Mouse (Mus musculus): ENCODE results near the gene BC004004. TPM values are rescaled to one million over a fixed set of nuclear protein-coding genes. Genes with fewer than 3 reads are reported as not detected.
"Not testable (repeated sequence)": the region's sequence is repeated elsewhere in the genome, so short reads cannot be mapped to it uniquely, and the experiment has no call there.

The BC004004 gene
- polyA plus RNA-seq, 1 experiment from 2014 or later = 73.7 TPM

GRCm38 (mm10) chr17:29345272-29345671 lies 76.7 kb downstream of the BC004004 start:
- peaks cover 43% of the 10 kb centered on the region for H3K4me1 ChIP-seq
- peak overlapping the region; percentile 75 for H3K4me2 ChIP-seq (replicated peaks)
- no peak overlapping the region for H3K4me3 ChIP-seq
- H3K27me3 ChIP-seq = no peaks in the 10 kb centered on the region
- WGBS = 96% methylated on average over 12 of the region's 12 CpGs
- H3K9ac ChIP-seq (replicated peaks) = no peak overlapping the region
- peaks cover 29% of the 10 kb centered on the region for H3K36me3 ChIP-seq
- no peak overlapping the region for H3K27ac ChIP-seq (replicated peaks)
- no peak for ATAC-seq (ENCODE audit: low FRiP score, low read depth)
- H3K9me3 ChIP-seq = no peaks in the 10 kb centered on the region

DNA sequence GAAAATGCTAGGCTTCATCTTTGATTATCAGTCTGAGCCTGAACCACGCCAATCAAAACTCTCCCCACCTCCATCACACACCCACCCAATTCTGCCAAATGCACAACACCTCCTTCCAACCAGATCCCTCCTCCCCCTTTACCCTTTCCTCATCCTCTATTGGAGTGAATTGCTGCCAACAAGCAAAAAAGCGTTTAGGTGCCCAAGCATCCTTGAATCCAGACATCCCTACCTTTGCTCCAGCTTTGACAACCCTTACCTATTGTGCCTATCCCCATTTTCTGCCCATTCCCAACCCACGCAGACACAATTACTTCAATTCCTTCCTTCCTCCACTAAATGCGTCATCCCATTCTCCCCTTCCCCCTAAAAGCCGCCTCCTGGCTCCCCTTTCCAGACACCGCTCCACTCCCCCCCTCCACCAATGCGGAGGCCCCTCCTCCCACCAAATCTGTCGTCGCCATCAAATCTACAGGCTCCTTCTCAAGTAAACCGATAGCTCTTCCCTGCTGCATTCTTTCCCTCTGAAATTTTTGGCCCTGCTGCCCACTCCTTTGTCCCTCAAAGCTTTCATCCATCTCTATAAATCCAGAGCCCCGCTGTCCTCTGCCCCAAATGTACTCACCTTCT lies 78.0 kb downstream of the BC004004 start:
- no peak for ATAC-seq (ENCODE audit: low FRiP score, low read depth)
- Histone ChIP-seq H3K4me1 (peaks cover 38% of the 10 kb centered on the region), H3K4me3 (peak overlapping the region; percentile 97), H3K9ac (replicated peaks) (peak overlapping the region; percentile 97), H3K4me2 (replicated peaks) (peak overlapping the region; percentile 75), H3K27ac (replicated peaks) (peak overlapping the region; percentile 89), H3K9me3 (no peaks in the 10 kb centered on the region), H3K27me3 (no peaks in the 10 kb centered on the region), H3K36me3 (peaks cover 19% of the 10 kb centered on the region)
- WGBS = 7% methylated on average over 11 of the region's 11 CpGs

DNA sequence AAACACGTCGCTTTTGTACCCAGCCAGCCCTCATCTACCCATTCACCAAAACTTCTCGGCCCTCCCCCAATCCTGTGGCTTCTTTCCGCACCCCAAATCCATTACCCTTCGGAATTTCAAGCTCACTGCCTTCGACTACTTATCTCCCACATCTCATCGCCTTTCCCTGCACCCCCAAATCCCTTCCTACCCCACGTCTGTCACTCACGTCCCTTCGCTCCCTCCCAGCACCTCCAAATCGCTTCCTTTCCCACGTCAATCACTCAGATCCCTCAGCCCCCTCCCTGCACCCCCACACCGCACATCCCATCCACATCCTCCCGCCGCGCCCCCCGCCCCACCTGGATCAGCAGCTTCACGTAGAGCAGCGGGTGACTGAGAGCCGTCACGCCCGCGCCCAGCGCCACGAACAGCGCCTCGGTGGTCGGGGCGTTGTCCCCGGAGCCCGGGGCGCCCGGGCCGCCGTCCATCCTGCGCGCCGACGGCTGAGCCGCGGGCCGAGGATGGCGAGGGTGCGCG lies 78.6 kb downstream of the BC004004 start:
- Histone ChIP-seq H3K27me3 (no peaks in the 10 kb centered on the region), H3K36me3 (peaks cover 19% of the 10 kb centered on the region), H3K9ac (replicated peaks) (peak overlapping the region; percentile 97), H3K4me2 (replicated peaks) (peak overlapping the region; percentile 75), H3K9me3 (no peaks in the 10 kb centered on the region), H3K4me3 (peak overlapping the region; percentile 97), H3K4me1 (peaks cover 32% of the 10 kb centered on the region), H3K27ac (replicated peaks) (peak overlapping the region; percentile 89)
- under 1% methylated on average over 45 of the region's 45 CpGs for WGBS
- peak; percentile 50; the same call in 1 of the 2 replicates for ATAC-seq (ENCODE audit: low FRiP score, low read depth)

DNA sequence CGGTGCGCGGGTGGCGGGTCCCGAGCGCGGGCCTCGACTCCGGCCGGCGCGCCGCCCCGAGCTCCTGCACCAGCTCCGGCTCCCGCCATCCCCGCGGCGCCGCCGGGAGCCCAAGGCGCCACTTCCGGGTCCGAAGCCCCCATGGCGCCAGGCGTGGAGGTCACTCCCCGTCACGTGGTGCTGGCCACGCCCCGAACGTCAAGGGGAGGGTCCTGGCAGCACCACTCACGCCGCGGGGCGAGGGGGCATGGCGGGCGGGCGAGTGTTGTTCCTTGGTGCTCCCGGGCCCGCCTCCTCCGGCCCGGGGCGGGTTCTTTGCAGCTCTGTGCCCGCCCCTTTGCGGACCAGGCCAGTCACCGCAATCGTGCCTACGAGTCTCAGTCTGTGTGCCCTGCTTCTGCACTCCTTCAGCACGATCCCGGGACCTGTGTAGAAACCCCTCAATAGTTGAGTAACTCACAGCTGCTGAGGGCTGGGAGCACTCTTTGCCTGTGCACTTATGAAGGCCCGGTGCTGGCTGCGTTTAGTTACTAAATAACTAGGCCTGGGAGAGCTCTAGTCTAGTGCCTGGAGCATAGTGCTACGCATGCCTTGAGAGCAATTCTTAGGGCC lies 79.2 kb downstream of the BC004004 start, which contains the start of gene Mtch1:
TSS of gene Mtch1 (minus strand) at position 290 of the 612 bp plus-strand sequence.
- H3K27me3 ChIP-seq = no peaks in the 10 kb centered on the region
- H3K4me2 ChIP-seq (replicated peaks) = peak within 1 kb of the TSS; percentile 75
- H3K9ac ChIP-seq (replicated peaks) = peak within 1 kb of the TSS; percentile 97
- WGBS = 1% methylated on average over 52 of the region's 53 CpGs
- H3K4me1 ChIP-seq = peaks cover 27% of the 10 kb centered on the region
- no peaks in the 10 kb centered on the region for H3K9me3 ChIP-seq
- H3K27ac ChIP-seq (replicated peaks) = peak within 1 kb of the TSS; percentile 89
- peak within 1 kb of the TSS; percentile 97 for H3K4me3 ChIP-seq
- peak; percentile 95 for ATAC-seq (ENCODE audit: low FRiP score, low read depth)
- H3K36me3 ChIP-seq = peaks cover 14% of the 10 kb centered on the region

GRCm38 (mm10) chr17:29348996-29349395 lies 80.4 kb downstream of the BC004004 start:
- no peak overlapping the region for H3K27ac ChIP-seq (replicated peaks)
- H3K27me3 ChIP-seq = no peaks in the 10 kb centered on the region
- no peak overlapping the region for H3K4me3 ChIP-seq
- 84% methylated on average over 2 of the region's 2 CpGs for WGBS
- peaks cover 23% of the 10 kb centered on the region for H3K4me1 ChIP-seq
- H3K4me2 ChIP-seq (replicated peaks) = no peak overlapping the region
- H3K9ac ChIP-seq (replicated peaks) = no peak overlapping the region
- H3K9me3 ChIP-seq = no peaks in the 10 kb centered on the region
- ATAC-seq (ENCODE audit: low FRiP score, low read depth) = no peak
- 0 out of 2 replicates have a peak, but pooled peaks cover 3% of the 10 kb centered on the region for H3K36me3 ChIP-seq

DNA sequence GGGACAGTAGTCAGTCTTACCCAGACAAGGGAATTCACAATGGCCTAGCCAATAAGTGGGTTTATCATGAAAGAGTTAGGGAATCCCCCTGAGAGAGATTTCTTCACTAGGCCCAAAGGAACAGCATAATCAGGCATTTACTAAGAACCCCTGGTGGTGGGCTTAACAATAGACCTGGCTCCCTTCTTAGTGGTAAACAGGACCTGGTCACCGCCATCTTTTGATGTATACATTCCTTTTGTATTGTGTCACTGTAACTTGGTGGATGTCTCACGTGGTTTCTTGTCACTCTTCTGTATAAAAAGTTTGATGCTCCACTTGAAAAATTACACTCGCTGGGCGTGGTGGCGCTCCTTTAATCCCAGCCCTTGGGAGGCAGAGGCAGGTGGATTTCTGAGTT lies 82.5 kb downstream of the BC004004 start:
- not testable (repeated sequence) for H3K9me3 ChIP-seq; H3K4me3 ChIP-seq; H3K4me2 ChIP-seq (replicated peaks); ATAC-seq (ENCODE audit: low FRiP score, low read depth); H3K9ac ChIP-seq (replicated peaks); H3K27ac ChIP-seq (replicated peaks); H3K27me3 ChIP-seq; H3K36me3 ChIP-seq
- H3K4me1 ChIP-seq = peaks cover 29% of the 10 kb centered on the region
- 65% methylated on average over 5 of the region's 5 CpGs for WGBS

DNA sequence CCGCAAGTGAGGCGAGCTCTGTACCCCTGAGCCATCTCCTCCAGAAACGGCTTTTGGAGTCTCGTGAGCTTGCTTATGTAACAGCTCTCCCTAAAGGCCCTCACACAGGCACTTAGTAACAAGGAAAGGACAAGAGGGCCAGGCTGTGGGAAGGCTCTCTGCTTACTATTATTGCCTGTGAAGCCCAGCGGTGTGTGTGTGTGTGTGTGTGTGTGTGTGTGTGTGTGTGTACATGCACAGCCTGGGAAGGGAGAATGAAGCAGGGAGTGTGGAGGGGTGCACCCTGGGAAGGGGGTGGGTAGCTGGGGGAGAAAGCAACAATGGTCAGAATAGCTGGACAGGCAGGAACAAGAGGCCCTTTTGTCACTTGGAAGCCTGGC lies 86.9 kb downstream of the BC004004 start:
- peak; percentile 75 for ATAC-seq (ENCODE audit: low FRiP score, low read depth)
- peak overlapping the region; percentile 35; the same call in 1 of the 2 replicates for H3K4me3 ChIP-seq
- peak overlapping the region; percentile 67 for H3K9ac ChIP-seq (replicated peaks)
- peaks cover 30% of the 10 kb centered on the region for H3K4me1 ChIP-seq
- no peaks in the 10 kb centered on the region for H3K27me3 ChIP-seq
- H3K27ac ChIP-seq (replicated peaks) = peak overlapping the region; percentile 100
- no peaks in the 10 kb centered on the region for H3K36me3 ChIP-seq
- 27% methylated on average over 5 of the region's 5 CpGs for WGBS
- H3K9me3 ChIP-seq = no peaks in the 10 kb centered on the region
- peak overlapping the region; percentile 57 for H3K4me2 ChIP-seq (replicated peaks)

- peak; percentile 45 for ATAC-seq (ENCODE audit: low FRiP score, low read depth)
- 14% methylated on average over 17 of the region's 17 CpGs for WGBS
- Histone ChIP-seq H3K27me3 (no peaks in the 10 kb centered on the region), H3K9me3 (no peaks in the 10 kb centered on the region), H3K4me2 (replicated peaks) (peak overlapping the region; percentile 57), H3K4me3 (peak overlapping the region; percentile 35), H3K4me1 (peaks cover 33% of the 10 kb centered on the region), H3K27ac (replicated peaks) (peak overlapping the region; percentile 100), H3K36me3 (no peaks in the 10 kb centered on the region), H3K9ac (replicated peaks) (peak overlapping the region; percentile 67)
Observed at GRCm38 (mm10) chr17:29355841-29356478, 87.4 kb downstream of the BC004004 start.

DNA sequence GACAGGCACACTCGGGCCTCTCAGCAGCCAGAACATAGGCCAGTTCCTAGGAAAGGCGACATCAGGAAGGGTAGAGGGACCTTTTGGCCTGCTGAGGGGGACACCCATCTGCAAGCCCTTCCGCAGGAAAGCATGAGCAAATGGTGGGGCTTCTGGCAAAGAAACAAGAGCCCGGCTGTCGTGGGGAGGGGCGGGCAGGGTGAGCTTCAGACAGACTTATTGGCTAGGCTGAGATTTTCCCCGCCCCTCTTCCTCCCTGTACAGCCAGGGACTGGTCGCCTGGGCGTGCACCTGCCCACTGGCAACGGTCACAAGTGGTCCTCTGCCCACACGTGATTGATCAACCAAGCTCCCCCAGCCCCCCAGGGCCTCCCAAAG lies 87.9 kb downstream of the BC004004 start:
- no peaks in the 10 kb centered on the region for H3K27me3 ChIP-seq
- H3K9me3 ChIP-seq = no peaks in the 10 kb centered on the region
- under 1% methylated on average over 11 of the region's 11 CpGs for WGBS
- H3K4me2 ChIP-seq (replicated peaks) = peak overlapping the region; percentile 57
- H3K27ac ChIP-seq (replicated peaks) = peak overlapping the region; percentile 100
- H3K36me3 ChIP-seq = no peaks in the 10 kb centered on the region
- H3K9ac ChIP-seq (replicated peaks) = peak overlapping the region; percentile 67
- peak overlapping the region; percentile 35 for H3K4me3 ChIP-seq
- ATAC-seq (ENCODE audit: low FRiP score, low read depth) = peak; percentile 94
- H3K4me1 ChIP-seq = peaks cover 33% of the 10 kb centered on the region

DNA sequence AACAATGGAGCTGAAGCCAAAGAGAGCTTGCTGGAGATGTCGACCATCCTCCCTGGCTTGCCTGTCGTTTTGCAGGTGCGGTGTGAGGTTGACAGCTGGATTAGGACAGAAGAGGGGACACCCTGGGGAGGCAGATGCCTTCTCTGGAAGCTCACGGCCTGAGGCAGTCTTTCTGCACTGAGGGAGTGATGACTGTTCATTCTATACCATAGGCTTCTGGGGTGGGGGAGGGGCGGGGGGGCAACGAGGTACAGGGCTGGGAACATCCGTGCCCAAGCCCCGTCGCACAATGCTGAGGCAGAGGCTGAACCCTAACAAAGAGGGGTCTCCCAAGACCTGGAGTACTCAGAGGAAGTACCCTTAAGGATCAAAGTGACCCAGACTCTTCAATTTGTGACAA lies 88.3 kb downstream of the BC004004 start:
- WGBS = 2% methylated on average over 9 of the region's 9 CpGs
- Histone ChIP-seq H3K4me3 (peak overlapping the region; percentile 35), H3K27ac (replicated peaks) (peak overlapping the region; percentile 100), H3K9ac (replicated peaks) (peak overlapping the region; percentile 67), H3K4me2 (replicated peaks) (peak overlapping the region; percentile 57), H3K36me3 (no peaks in the 10 kb centered on the region), H3K4me1 (peaks cover 33% of the 10 kb centered on the region), H3K9me3 (no peaks in the 10 kb centered on the region), H3K27me3 (no peaks in the 10 kb centered on the region)
- ATAC-seq (ENCODE audit: low FRiP score, low read depth) = peak; percentile 50; the same call in 1 of the 2 replicates

DNA sequence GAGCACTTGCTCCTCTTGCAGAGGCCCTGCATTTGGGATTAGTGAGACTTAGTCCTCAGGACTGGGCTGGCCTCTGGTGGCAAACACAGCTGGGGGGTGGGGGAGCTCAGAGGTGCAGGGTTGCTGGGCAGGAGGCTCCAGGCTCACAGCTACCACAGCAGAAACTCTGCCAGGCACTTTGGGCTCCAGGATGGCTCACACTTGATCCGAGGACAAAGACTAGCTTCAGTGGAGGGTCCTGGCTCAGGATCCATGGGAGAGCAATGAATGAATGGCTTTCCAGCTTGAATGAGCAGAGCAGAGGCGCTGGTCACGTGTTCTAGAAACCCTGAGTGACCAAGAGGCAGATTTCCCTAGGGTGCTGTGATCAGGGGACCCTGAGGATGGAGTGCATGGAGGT lies 90.3 kb downstream of the BC004004 start:
- ATAC-seq (ENCODE audit: low FRiP score, low read depth) = no peak
- H3K27me3 ChIP-seq = no peaks in the 10 kb centered on the region
- no peak overlapping the region for H3K4me2 ChIP-seq (replicated peaks)
- WGBS = 53% methylated on average over 3 of the region's 3 CpGs
- peaks cover 33% of the 10 kb centered on the region for H3K4me1 ChIP-seq
- H3K4me3 ChIP-seq = no peak overlapping the region
- no peaks in the 10 kb centered on the region for H3K9me3 ChIP-seq
- H3K36me3 ChIP-seq = no peaks in the 10 kb centered on the region
- H3K27ac ChIP-seq (replicated peaks) = peak overlapping the region; percentile 26
- H3K9ac ChIP-seq (replicated peaks) = no peak overlapping the region

DNA sequence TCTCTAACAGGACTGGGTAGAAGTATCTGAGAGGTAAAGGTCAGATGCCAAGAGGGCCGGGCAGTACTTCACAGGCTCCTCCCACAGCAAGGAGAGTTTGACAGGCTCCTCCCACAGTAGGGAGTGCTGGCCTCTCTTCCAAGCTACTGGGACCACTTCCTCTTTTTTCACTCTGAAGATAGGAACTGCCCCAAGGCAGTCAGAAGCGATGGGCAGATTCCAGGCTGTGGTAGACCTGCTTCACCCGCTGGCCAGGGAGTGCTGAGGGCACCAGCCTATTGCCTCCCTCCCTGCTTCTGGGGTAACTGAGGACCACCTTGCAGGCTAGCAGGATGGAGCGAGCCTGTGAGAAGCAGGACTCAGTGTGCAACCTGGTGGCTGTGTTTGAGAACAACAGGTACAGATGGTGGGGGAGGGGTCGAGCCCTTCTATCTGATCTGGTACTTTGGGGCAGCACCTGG lies 92.2 kb downstream of the BC004004 start, which contains the start of gene Fgd2:
TSS of gene Fgd2 (plus strand) at position 154 of the 461 bp plus-strand sequence.
- 25% methylated on average over 5 of the region's 5 CpGs for WGBS
- Histone ChIP-seq H3K9ac (replicated peaks) (no peak within 1 kb of the TSS), H3K9me3 (no peaks in the 10 kb centered on the region), H3K4me1 (peaks cover 21% of the 10 kb centered on the region), H3K36me3 (no peaks in the 10 kb centered on the region), H3K4me3 (no peak within 1 kb of the TSS), H3K4me2 (replicated peaks) (no peak within 1 kb of the TSS), H3K27me3 (no peaks in the 10 kb centered on the region), H3K27ac (replicated peaks) (no peak within 1 kb of the TSS)
- no peak for ATAC-seq (ENCODE audit: low FRiP score, low read depth)
